Mouse (Mus musculus) liver, embryonic 13.5 days (tissue): ENCODE measurements around the gene Ptprcap. TPM values are rescaled to one million over a fixed set of nuclear protein-coding genes. Genes with fewer than 3 reads are reported as not detected.
A peak's percentile ranks its signal among the peaks of the same experiment; 100 is the strongest.
"Not testable (repeated sequence)": the region's sequence is repeated elsewhere in the genome, so short reads cannot be mapped to it uniquely, and the experiment has no call there.

Source experiments
- ATAC-seq: fragments of 200-750 bp; cut with Nextera tagmentation; 2 replicates; pipeline ENCODE4 v1.8.0; 2017; ENCODE audit warnings: low read depth, mild to moderate bottlenecking, moderate number of reproducible peaks, moderate library complexity
- DNase-seq: peaks from one replicate; pipeline ENCODE4 v3.0.0; 2022
- H3K27ac ChIP-seq: fragments of 300-500 bp; sonication (generic); 2 replicates; pipeline ENCODE4 v1.5.1; 2015; ENCODE audit warnings: moderate library complexity, mild to moderate bottlenecking, inconsistent platforms
- H3K27me3 ChIP-seq: fragments of 300-500 bp; sonication (generic); 2 replicates; pipeline ENCODE4 v1.6.1; 2015; ENCODE audit warnings: mild to moderate bottlenecking, inconsistent platforms
- H3K36me3 ChIP-seq: fragments of 300-500 bp; sonication (generic); 2 replicates; pipeline ENCODE4 v1.6.1; 2015; ENCODE audit warnings: mild to moderate bottlenecking, inconsistent platforms
- H3K4me1 ChIP-seq: fragments of 300-500 bp; sonication (generic); replicated peaks from 2 replicates; pipeline ENCODE4 v1.6.1; 2015; ENCODE audit warnings: inconsistent platforms
- H3K4me2 ChIP-seq: fragments of 300-500 bp; sonication (generic); 2 replicates; pipeline ENCODE4 v1.6.1; 2015; ENCODE audit warnings: inconsistent platforms, mild to moderate bottlenecking, moderate library complexity
- H3K4me3 ChIP-seq: fragments of 300-500 bp; sonication (generic); replicated peaks from 2 replicates; pipeline ENCODE4 v1.5.1; 2015; ENCODE audit warnings: mild to moderate bottlenecking, inconsistent platforms
- H3K9ac ChIP-seq: fragments of 300-500 bp; sonication (generic); 2 replicates; pipeline ENCODE4 v1.6.1; 2015; ENCODE audit warnings: mild to moderate bottlenecking, inconsistent platforms
- H3K9me3 ChIP-seq: fragments of 300-500 bp; sonication (generic); replicated peaks from 2 replicates; pipeline ENCODE4 v1.6.1; 2016; ENCODE audit warnings: inconsistent platforms
- WGBS: fragments of 180-500 bp; shearing (Covaris S2); methylation state at CpG from one replicate; pipeline ENCODE4 v1.1.7; 2015; ENCODE audit not compliant: insufficient replicate concordance; 5-methylcytosine and 5-hydroxymethylcytosine counted together
- polyA plus RNA-seq: library from polyadenylated mRNA; unstranded; fragments of >200 nt; fragmentation: Nextera tagmentation; extraction: Ambion mirVana; gene quantifications from 2 replicates; pipeline ENCODE4 v1.2.1, GENCODE M21; 2015

Gene Ptprcap
- polyA plus RNA-seq, 1 experiment from 2014 or later, result 21.3 TPM

- H3K4me3 ChIP-seq, result no peak overlapping the region
- no peaks in the 10 kb centered on the region for H3K27me3 ChIP-seq
- DNase-seq, result no peak
- peaks cover 56% of the 10 kb centered on the region for H3K4me1 ChIP-seq
- no peak overlapping the region for H3K9ac ChIP-seq
- no peaks in the 10 kb centered on the region for H3K9me3 ChIP-seq
- no peak overlapping the region for H3K27ac ChIP-seq
- ATAC-seq, result no peak
- peaks cover 51% of the 10 kb centered on the region for H3K36me3 ChIP-seq
- no peak overlapping the region for H3K4me2 ChIP-seq
- 92% methylated on average over 7 of the region's 7 CpGs for WGBS
Observed at GRCm38 (mm10) chr19:4117006-4117405, 36.4 kb upstream of the Ptprcap start.

- Histone ChIP-seq H3K4me3 (no peak overlapping the region), H3K4me1 (peaks cover 56% of the 10 kb centered on the region), H3K27ac (no peak overlapping the region), H3K27me3 (no peaks in the 10 kb centered on the region), H3K9me3 (no peaks in the 10 kb centered on the region), H3K4me2 (no peak overlapping the region), H3K36me3 (peaks cover 46% of the 10 kb centered on the region), H3K9ac (no peak overlapping the region)
- ATAC-seq (no peak), DNase-seq (no peak)
- 82% methylated on average over 2 of the region's 2 CpGs for WGBS
Observed at GRCm38 (mm10) chr19:4118350-4118749, 35.1 kb upstream of the Ptprcap start.

- WGBS, result 59% methylated on average over 6 of the region's 6 CpGs
- Histone ChIP-seq H3K4me2 (peak overlapping the region; percentile 73), H3K27me3 (no peaks in the 10 kb centered on the region), H3K9me3 (no peaks in the 10 kb centered on the region), H3K9ac (no peak overlapping the region), H3K36me3 (peaks cover 35% of the 10 kb centered on the region), H3K4me1 (peaks cover 56% of the 10 kb centered on the region), H3K27ac (no peak overlapping the region), H3K4me3 (no peak overlapping the region)
- ATAC-seq (no peak), DNase-seq (no peak)
Observed at GRCm38 (mm10) chr19:4119716-4120487, 33.5 kb upstream of the Ptprcap start.

- no peak overlapping the region for H3K9ac ChIP-seq
- 91% methylated on average over 2 of the region's 2 CpGs for WGBS
- no peak overlapping the region for H3K27ac ChIP-seq
- H3K4me1 ChIP-seq, result peaks cover 58% of the 10 kb centered on the region
- peak overlapping the region; percentile 60; the same call in 1 of the 2 replicates for H3K4me3 ChIP-seq
- H3K27me3 ChIP-seq, result no peaks in the 10 kb centered on the region
- H3K4me2 ChIP-seq, result peak overlapping the region; percentile 73
- no peak for ATAC-seq
- DNase-seq, result no peak
- H3K9me3 ChIP-seq, result no peaks in the 10 kb centered on the region
- peaks cover 30% of the 10 kb centered on the region for H3K36me3 ChIP-seq
Observed at GRCm38 (mm10) chr19:4120496-4120895, 32.9 kb upstream of the Ptprcap start.

GRCm38 (mm10) chr19:4121097-4121805 is 32.2 kb upstream of the Ptprcap start:
- peak; percentile 61 for ATAC-seq
- Histone ChIP-seq H3K27me3 (no peaks in the 10 kb centered on the region), H3K4me1 (peaks cover 59% of the 10 kb centered on the region), H3K4me3 (peak overlapping the region; percentile 60), H3K9me3 (no peaks in the 10 kb centered on the region), H3K4me2 (peak overlapping the region; percentile 73), H3K9ac (peak overlapping the region; percentile 68), H3K36me3 (peaks cover 24% of the 10 kb centered on the region), H3K27ac (peak overlapping the region; percentile 80)
- peak; percentile 97 for DNase-seq
- WGBS, result 2% methylated on average over 38 of the region's 38 CpGs

GRCm38 (mm10) chr19:4121896-4122295 is 31.5 kb upstream of the Ptprcap start:
- 33% methylated on average over 6 of the region's 6 CpGs for WGBS
- peak overlapping the region; percentile 80 for H3K27ac ChIP-seq
- H3K36me3 ChIP-seq, result peaks cover 18% of the 10 kb centered on the region
- peak overlapping the region; percentile 60; the same call in 1 of the 2 replicates for H3K4me3 ChIP-seq
- ATAC-seq, H3K9me3 ChIP-seq, H3K9ac ChIP-seq, DNase-seq, H3K27me3 ChIP-seq: not testable (repeated sequence)
- peaks cover 66% of the 10 kb centered on the region for H3K4me1 ChIP-seq
- peak overlapping the region; percentile 73 for H3K4me2 ChIP-seq

GRCm38 (mm10) chr19:4122411-4123370 is 30.7 kb upstream of the Ptprcap start:
- 31% methylated on average over 7 of the region's 7 CpGs for WGBS
- DNase-seq (no peak), ATAC-seq (no peak)
- Histone ChIP-seq H3K9me3 (no peaks in the 10 kb centered on the region), H3K4me3 (0 out of 2 replicates have a peak overlapping the region, but pooled peaks have one; percentile 6), H3K4me1 (peaks cover 74% of the 10 kb centered on the region), H3K9ac (peak overlapping the region; percentile 36), H3K36me3 (peaks cover 15% of the 10 kb centered on the region), H3K4me2 (peak overlapping the region; percentile 38), H3K27me3 (no peaks in the 10 kb centered on the region), H3K27ac (peak overlapping the region; percentile 80)

- Histone ChIP-seq H3K27ac (peak overlapping the region; percentile 80), H3K4me3 (no peak overlapping the region), H3K4me2 (peak overlapping the region; percentile 65), H3K27me3 (no peaks in the 10 kb centered on the region), H3K9ac (peak overlapping the region; percentile 65), H3K36me3 (peaks cover 22% of the 10 kb centered on the region), H3K9me3 (no peaks in the 10 kb centered on the region), H3K4me1 (peaks cover 87% of the 10 kb centered on the region)
- DNase-seq (no peak), ATAC-seq (no peak)
- WGBS, result 78% methylated on average over 4 of the region's 4 CpGs
Observed at GRCm38 (mm10) chr19:4124432-4124831, 29.0 kb upstream of the Ptprcap start.

- H3K4me1 ChIP-seq, result peaks cover 88% of the 10 kb centered on the region
Observed at GRCm38 (mm10) chr19:4125268-4125667, 28.1 kb upstream of the Ptprcap start.

GRCm38 (mm10) chr19:4125741-4126696 is 27.4 kb upstream of the Ptprcap start, which contains the start of gene Aip:
Gene Aip, minus strand, starts transcription at chr19:4125858.
- H3K27me3 ChIP-seq, result no peaks in the 10 kb centered on the region
- ATAC-seq (peak; percentile 91), DNase-seq (peak; percentile 99)
- peak within 1 kb of the TSS; percentile 92 for H3K9ac ChIP-seq
- peak within 1 kb of the TSS; percentile 75 for H3K4me2 ChIP-seq
- H3K4me3 ChIP-seq, result peak within 1 kb of the TSS; percentile 82
- no peaks in the 10 kb centered on the region for H3K9me3 ChIP-seq
- H3K4me1 ChIP-seq, result peaks cover 88% of the 10 kb centered on the region
- 2% methylated on average over 59 of the region's 64 CpGs for WGBS
- H3K27ac ChIP-seq, result peak within 1 kb of the TSS; percentile 86
- H3K36me3 ChIP-seq, result peaks cover 28% of the 10 kb centered on the region

More at GRCm38 (mm10) chr19:4125268-4125667, 28.1 kb upstream of the Ptprcap start:
- H3K27me3 ChIP-seq, DNase-seq, H3K9me3 ChIP-seq: not testable (repeated sequence)
- Histone ChIP-seq H3K9ac (peak overlapping the region; percentile 65), H3K4me2 (peak overlapping the region; percentile 65), H3K27ac (peak overlapping the region; percentile 80), H3K36me3 (peaks cover 27% of the 10 kb centered on the region), H3K4me3 (peak overlapping the region; percentile 82)
- peak; percentile 13 for ATAC-seq
- WGBS, result 27% methylated on average over 4 of the region's 4 CpGs
